ENCODE assay signal across 10 mouse cellular contexts in the genomic region with DNA sequence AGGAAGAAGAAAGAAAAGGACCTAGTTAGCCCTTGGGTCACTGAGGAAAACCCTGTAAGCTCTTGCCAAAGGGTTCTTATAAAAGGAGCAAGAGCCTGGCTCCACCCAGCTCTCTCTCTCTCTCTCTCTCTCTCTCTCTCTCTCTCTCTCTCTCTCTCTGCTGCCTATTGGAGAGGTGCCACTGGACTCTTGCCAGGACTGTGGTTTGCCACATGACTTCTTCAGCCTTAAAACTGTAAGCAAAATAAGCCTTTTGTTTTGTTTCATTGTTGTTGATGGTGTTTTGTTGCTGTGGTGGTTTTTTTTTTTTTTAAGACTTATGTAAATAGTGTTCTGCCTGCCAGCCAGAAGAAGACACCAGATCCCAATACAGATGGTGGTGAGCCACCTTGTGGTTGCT. TPM values are rescaled to one million over a fixed set of nuclear protein-coding genes. Genes with fewer than 3 reads are reported as not detected.
DNase-seq lines count a peak whose midpoint lies in the region; ATAC-seq and TF ChIP-seq lines count a peak whose summit lies in the region.
"Had no signal": no experiment of that assay in that cellular context is flagged by ENCODE, and none has a peak within 500 bp of the region (broad histone marks: within the 10 kb centered on the region; RNA-seq: fewer than 3 reads in every experiment).

No protein-coding gene starts in this region.

- H3K4me3 ChIP-seq in kidney, embryonic 15.5 days (replicated peaks): no peak overlapping the region
- no peak overlapping the region for H3K4me3 ChIP-seq in MEL (ENCODE audit: control insufficient read depth in 1 of 2, insufficient read depth in 1 of 2, low read depth in 2 of 2, low read length in 2 of 2)
- H3K4me3 ChIP-seq: hindbrain, embryonic 15.5 days; limb, embryonic 13.5 days; neural tube, embryonic 13.5 days had no signal

- TF ChIP-seq EP300 in MEL (IDR thresholded peaks at IDR 0.05; ENCODE audit: low read depth in 1 of 2, low read length in 2 of 2): peak; percentile 27 to 47; a peak in 3 of 4 replicates

- H3K9me3 ChIP-seq in kidney, embryonic 15.5 days (replicated peaks): no peaks in the 10 kb centered on the region
- no peaks in the 10 kb centered on the region for H3K9me3 ChIP-seq in MEL (replicated peaks; ENCODE audit: insufficient read depth, low read length)
- H3K9me3 ChIP-seq: hindbrain, embryonic 15.5 days; limb, embryonic 13.5 days; neural tube, embryonic 13.5 days had no signal

- H3K4me2 ChIP-seq in kidney, embryonic 15.5 days: no peak overlapping the region
- H3K4me2 ChIP-seq: hindbrain, embryonic 15.5 days; limb, embryonic 13.5 days; neural tube, embryonic 13.5 days had no signal

- no peak for TF ChIP-seq CTCF in MEL (IDR thresholded peaks at IDR 0.05 in 2 of 3, conservative IDR thresholded peaks at IDR 0.05 in 1 of 3; ENCODE audit: control insufficient read depth in 1 of 3, insufficient read depth in 1 of 3, low read depth in 2 of 3, low read length in 3 of 3, poor library complexity in 1 of 3, severe bottlenecking in 1 of 3)

- no peaks in the 10 kb centered on the region for H3K27me3 ChIP-seq in kidney, embryonic 15.5 days
- no peaks in the 10 kb centered on the region for H3K27me3 ChIP-seq in MEL (ENCODE audit: control insufficient read depth in 1 of 2, insufficient read depth in 2 of 2, low read length in 2 of 2)
- H3K27me3 ChIP-seq: hindbrain, embryonic 15.5 days; limb, embryonic 13.5 days; neural tube, embryonic 13.5 days had no signal

- TF ChIP-seq POLR2A in MEL (IDR thresholded peaks at IDR 0.05; ENCODE audit: control insufficient read depth in 1 of 2, insufficient read depth in 1 of 2, low read depth in 1 of 2, low read length in 2 of 2, poor library complexity in 1 of 2): no peak

- H3K9ac ChIP-seq in kidney, embryonic 15.5 days: no peak overlapping the region
- no peak overlapping the region for H3K9ac ChIP-seq in MEL (ENCODE audit: control insufficient read depth, low read depth, low read length, poor library complexity, severe bottlenecking)
- H3K9ac ChIP-seq: hindbrain, embryonic 15.5 days; limb, embryonic 13.5 days; neural tube, embryonic 13.5 days had no signal

- peak; percentile 58 for DNase-seq in kidney, adult 9 months
- DNase-seq in MEL (ENCODE audit: low read depth, low spot score) (peak; percentile 91), adipocyte (ENCODE audit: low spot score) (peak; percentile 98)
- peak; percentile 64 for DNase-seq in lung, postnatal 14 days
- no peak for DNase-seq in spleen, postnatal 4 days (ENCODE audit: low spot score in 2 of 2)
- no peak for DNase-seq in layer of hippocampus, adult 8-10 months (ENCODE audit: low spot score in 2 of 2)

- H3K4me1 ChIP-seq in kidney, embryonic 15.5 days: no peaks in the 10 kb centered on the region
- peaks cover 0 to 6% of the 10 kb centered on the region in 2 experiments; a peak in 1 of 4 replicates for H3K4me1 ChIP-seq in MEL (ENCODE audit: control insufficient read depth in 1 of 2, insufficient read depth in 2 of 2, low read length in 2 of 2)
- H3K4me1 ChIP-seq: hindbrain, embryonic 15.5 days; limb, embryonic 13.5 days; neural tube, embryonic 13.5 days had no signal

- ATAC-seq in kidney, embryonic 15.5 days (replicated peaks; ENCODE audit: low FRiP score): no peak

- no peak overlapping the region for H3K27ac ChIP-seq in kidney, embryonic 15.5 days
- H3K27ac ChIP-seq in MEL (ENCODE audit: control insufficient read depth, low read depth, low read length): no peak overlapping the region
- H3K27ac ChIP-seq: hindbrain, embryonic 15.5 days; limb, embryonic 13.5 days; neural tube, embryonic 13.5 days had no signal

- H3K36me3 ChIP-seq in kidney, embryonic 15.5 days: no peaks in the 10 kb centered on the region
- peaks cover 0 to 7% of the 10 kb centered on the region in 2 experiments; a peak in 2 of 4 replicates for H3K36me3 ChIP-seq in MEL (ENCODE audit: control insufficient read depth in 1 of 2, insufficient read depth in 2 of 2, low read length in 2 of 2)
- H3K36me3 ChIP-seq: hindbrain, embryonic 15.5 days; limb, embryonic 13.5 days; neural tube, embryonic 13.5 days had no signal

- H3K79me2 ChIP-seq in MEL (ENCODE audit: control insufficient read depth, insufficient read depth, low read length, poor library complexity): no peaks in the 10 kb centered on the region

- no peak for TF ChIP-seq RAD21 in MEL (IDR thresholded peaks at IDR 0.05; ENCODE audit: low read depth, low read length)

TF ChIP-seq in MEL, 35 proteins besides CTCF, POLR2A, EP300 and RAD21 (continues in another document):
- TF ChIP-seq RCOR1 (IDR thresholded peaks at IDR 0.05; ENCODE audit: low read depth, low read length) (0 out of 2 replicates have a peak, but pooled peaks have one; percentile 57), CHD2 (IDR thresholded peaks at IDR 0.05; ENCODE audit: low read length) (no peak), MAZ (IDR thresholded peaks at IDR 0.05; ENCODE audit: low read depth, low read length) (0 out of 2 replicates have a peak, but pooled peaks have one; percentile 56), E2F4 (IDR thresholded peaks at IDR 0.05; ENCODE audit: borderline replicate concordance, low read depth, low read length) (no peak), ZMIZ1 (IDR thresholded peaks at IDR 0.05; ENCODE audit: low read depth, low read length) (no peak), MAX (IDR thresholded peaks at IDR 0.05; ENCODE audit: low read length) (peak; percentile 54), UBTF (IDR thresholded peaks at IDR 0.05; ENCODE audit: borderline replicate concordance, insufficient read depth, low read depth, low read length) (no peak), TCF12 (IDR thresholded peaks at IDR 0.05; ENCODE audit: low read depth, low read length) (peak; percentile 36; the same call in 1 of the 2 replicates), USF2 (IDR thresholded peaks at IDR 0.05; ENCODE audit: borderline replicate concordance in 1 of 2, insufficient read depth in 1 of 2, low read depth in 1 of 2, low read length in 2 of 2) (no peak), GATA1 (IDR thresholded peaks at IDR 0.05; ENCODE audit: low read depth, low read length) (no peak), USF1 (IDR thresholded peaks at IDR 0.05; ENCODE audit: low read depth, low read length) (peak; percentile 80), ELF1 (IDR thresholded peaks at IDR 0.05; ENCODE audit: low read depth, low read length) (no peak), MAFK (IDR thresholded peaks at IDR 0.05; ENCODE audit: borderline replicate concordance, low read depth, low read length) (no peak), SMC3 (IDR thresholded peaks at IDR 0.05; ENCODE audit: low read depth, low read length) (no peak), NRF1 (IDR thresholded peaks at IDR 0.05; ENCODE audit: insufficient read depth, low read depth, low read length, poor library complexity, severe bottlenecking) (no peak), GABPA (IDR thresholded peaks at IDR 0.05; ENCODE audit: low read depth, low read length) (no peak), CHD1 (IDR thresholded peaks at IDR 0.05; ENCODE audit: low read depth, low read length) (no peak), BHLHE40 (IDR thresholded peaks at IDR 0.05; ENCODE audit: borderline replicate concordance, low read depth, low read length) (no peak), ZC3H11A (IDR thresholded peaks at IDR 0.05; ENCODE audit: low read depth, low read length) (no peak), MEF2A (IDR thresholded peaks at IDR 0.05; ENCODE audit: extremely low read depth, insufficient replicate concordance, low read depth, low read length, poor library complexity, severe bottlenecking) (no peak), TAL1 (IDR thresholded peaks at IDR 0.05; ENCODE audit: low read length) (no peak), HCFC1 (IDR thresholded peaks at IDR 0.05; ENCODE audit: low read depth, low read length) (peak; percentile 43; the same call in 1 of the 2 replicates), MYC (IDR thresholded peaks at IDR 0.05; ENCODE audit: low read depth, low read length) (peak; percentile 80), MXI1 (IDR thresholded peaks at IDR 0.05; ENCODE audit: low read depth, low read length) (peak; percentile 75; the same call in 1 of the 2 replicates), MYB (IDR thresholded peaks at IDR 0.05; ENCODE audit: low read depth, low read length) (no peak), ETS1 (IDR thresholded peaks at IDR 0.05; ENCODE audit: low read depth, low read length) (peak; percentile 86), SIN3A (IDR thresholded peaks at IDR 0.05; ENCODE audit: low read length) (peak; percentile 86), ZKSCAN1 (IDR thresholded peaks at IDR 0.05; ENCODE audit: low read depth, low read length) (no peak), TBP (IDR thresholded peaks at IDR 0.05; ENCODE audit: low read depth, low read length) (0 out of 2 replicates have a peak, but pooled peaks have one; percentile 43), POLR2AphosphoS2 (IDR thresholded peaks at IDR 0.05; ENCODE audit: low read length) (0 out of 2 replicates have a peak, but pooled peaks have one; percentile 36), ZNF384 (IDR thresholded peaks at IDR 0.05; ENCODE audit: low read depth, low read length) (peak; percentile 81), NELFE (IDR thresholded peaks at IDR 0.05; ENCODE audit: low read depth, low read length) (no peak), KAT2A (conservative IDR thresholded peaks at IDR 0.05; ENCODE audit: low read depth, low read length) (no peak)

RNA-seq across cellular contexts. Expression of gene Atp6v0d1, which starts 7.6 kb away (rescaled TPM):
- polyA plus RNA-seq in kidney, embryonic 15.5 days (2015; fragmentation: Nextera tagmentation; extraction: Ambion mirVana): 85.8 and 88.3 TPM in 2 replicates
- 43.0 and 51.1 TPM in 2 replicates for total RNA-seq in MEL (2012; rRNA removed)
- 10 to 100 TPM in 1 of 2 experiments, not detected in 1; 83.8 TPM for polyA plus RNA-seq in MEL (2012; ENCODE audit: insufficient read depth in 1 of 2, insufficient read length in 2 of 2, low read depth in 1 of 2, low replicate concordance in 2 of 2, missing spikeins in 1 of 2)
- total RNA-seq in layer of hippocampus, adult 8-10 months (2022): 100 to 1,000 TPM; 258 to 301 (median 285) TPM

RNA-seq across cellular contexts. Expression of gene Ripor1, which starts 31.6 kb away (rescaled TPM):
- polyA plus RNA-seq in kidney, embryonic 15.5 days (2015; fragmentation: Nextera tagmentation; extraction: Ambion mirVana): 33.3 and 39.5 TPM in 2 replicates
- 15.7 and 16.6 TPM in 2 replicates for total RNA-seq in MEL (2012; rRNA removed)
- polyA plus RNA-seq in MEL (2012; ENCODE audit: insufficient read depth in 1 of 2, insufficient read length in 2 of 2, low read depth in 1 of 2, low replicate concordance in 2 of 2, missing spikeins in 1 of 2): 100 to 1,000 TPM in 1 of 2 experiments, not detected in 1; 120 TPM
- 10 to 100 TPM; 75.4 to 83.7 (median 81.8) TPM for total RNA-seq in layer of hippocampus, adult 8-10 months (2022)

RNA-seq across cellular contexts. Expression of gene Hsd11b2, which starts 54.9 kb away (rescaled TPM):
- 30.0 and 35.6 TPM in 2 replicates for polyA plus RNA-seq in kidney, embryonic 15.5 days (2015; fragmentation: Nextera tagmentation; extraction: Ambion mirVana)
- 0.27 TPM in 1 of 2 replicates, not detected in the other for total RNA-seq in MEL (2012; rRNA removed)
- 1 to 10 TPM in 1 of 2 experiments, not detected in 1; 2.1 TPM for polyA plus RNA-seq in MEL (2012; ENCODE audit: insufficient read depth in 1 of 2, insufficient read length in 2 of 2, low read depth in 1 of 2, low replicate concordance in 2 of 2, missing spikeins in 1 of 2)
- total RNA-seq in layer of hippocampus, adult 8-10 months (2022): not detected

Comparison
In these comparisons a context has a peak if more than half of its experiments do, and no peak if none do; other contexts are left out.
1. DNase-seq: peak in kidney, adult 9 months (single experiment), MEL (single experiment), adipocyte (single experiment) and lung, postnatal 14 days (single experiment); none in spleen, postnatal 4 days (0 of 2) and layer of hippocampus, adult 8-10 months (0 of 2).